Mouse (Mus musculus) kidney, embryonic 15.5 days (tissue): ENCODE results near the gene Rccd1. TPM values are rescaled to one million over a fixed set of nuclear protein-coding genes. Genes with fewer than 3 reads are reported as not detected.
A peak's percentile ranks its signal among the peaks of the same experiment; 100 is the strongest.

Source experiments
- ATAC-seq: fragments of 200-750 bp; cut with Nextera tagmentation; replicated peaks from 2 replicates; pipeline ENCODE4 v1.8.0; 2017; ENCODE audit warnings: moderate TSS enrichment; ENCODE audit not compliant: low FRiP score
- H3K27ac ChIP-seq: fragments of 300-500 bp; sonication (generic); 2 replicates; pipeline ENCODE4 v1.5.1; 2015; ENCODE audit warnings: mild to moderate bottlenecking, inconsistent platforms
- H3K27me3 ChIP-seq: fragments of 300-500 bp; sonication (generic); 2 replicates; pipeline ENCODE4 v1.6.1; 2015; ENCODE audit warnings: inconsistent platforms
- H3K36me3 ChIP-seq: fragments of 300-500 bp; sonication (generic); 2 replicates; pipeline ENCODE4 v1.6.1; 2015; ENCODE audit warnings: inconsistent platforms
- H3K4me1 ChIP-seq: fragments of 300-500 bp; sonication (generic); 2 replicates; pipeline ENCODE4 v1.6.1; 2015; ENCODE audit warnings: inconsistent platforms
- H3K4me2 ChIP-seq: fragments of 300-500 bp; sonication (generic); 2 replicates; pipeline ENCODE4 v1.6.1; 2015; ENCODE audit warnings: moderate library complexity, mild to moderate bottlenecking, inconsistent platforms
- H3K4me3 ChIP-seq: fragments of 300-500 bp; sonication (generic); replicated peaks from 2 replicates; pipeline ENCODE4 v1.5.1; 2015; ENCODE audit warnings: mild to moderate bottlenecking, inconsistent platforms
- H3K9ac ChIP-seq: fragments of 300-500 bp; sonication (generic); 2 replicates; pipeline ENCODE4 v1.6.1; 2015; ENCODE audit warnings: mild to moderate bottlenecking, inconsistent platforms
- H3K9me3 ChIP-seq: fragments of 300-500 bp; sonication (generic); replicated peaks from 2 replicates; pipeline ENCODE4 v1.6.1; 2016; ENCODE audit warnings: inconsistent platforms
- WGBS: fragments of 180-500 bp; shearing (Covaris S2); methylation state at CpG from one replicate; pipeline ENCODE4 v1.1.7; 2015; ENCODE audit warnings: mixed read lengths; 5-methylcytosine and 5-hydroxymethylcytosine counted together
- polyA plus RNA-seq: library from polyadenylated mRNA; unstranded; fragments of >200 nt; fragmentation: Nextera tagmentation; extraction: Ambion mirVana; gene quantifications from 2 replicates; pipeline ENCODE4 v1.2.1, GENCODE M21; 2015

The Rccd1 gene
- polyA plus RNA-seq, 1 experiment from 2014 or later, result 12.3 TPM

- peak within 1 kb of the TSS; percentile 78 for H3K27ac ChIP-seq
- no peaks in the 10 kb centered on the region for H3K27me3 ChIP-seq
- peak within 1 kb of the TSS; percentile 55 for H3K4me3 ChIP-seq
- H3K9me3 ChIP-seq, result no peaks in the 10 kb centered on the region
- 0 out of 2 replicates have a peak, but pooled peaks cover 4% of the 10 kb centered on the region for H3K36me3 ChIP-seq
- H3K4me2 ChIP-seq, result peak within 1 kb of the TSS; percentile 65
- H3K4me1 ChIP-seq, result no peaks in the 10 kb centered on the region
- under 1% methylated on average over 48 of the region's 48 CpGs for WGBS
- H3K9ac ChIP-seq, result peak within 1 kb of the TSS; percentile 59
- peak; percentile 98 for ATAC-seq
These were observed 78.0 kb downstream of the Rccd1 start, which contains the start of gene Ttll13 for GRCm38 (mm10) chr7:80246148-80246721. Gene Ttll13, plus strand, starts transcription at chr7:80246376.

GRCm38 (mm10) chr7:80244851-80245250 lies 79.4 kb downstream of the Rccd1 start:
- Histone ChIP-seq H3K9me3 (no peaks in the 10 kb centered on the region), H3K4me1 (no peaks in the 10 kb centered on the region), H3K27me3 (no peaks in the 10 kb centered on the region), H3K4me2 (no peak overlapping the region), H3K27ac (no peak overlapping the region), H3K36me3 (peaks cover 14% of the 10 kb centered on the region), H3K4me3 (no peak overlapping the region), H3K9ac (no peak overlapping the region)
- 96% methylated on average over 4 of the region's 4 CpGs for WGBS
- no peak for ATAC-seq

Other genes with a start within 250 kb of the Rccd1 start
- gene Idh2, start 209.1 kb downstream of the Rccd1 start, polyA plus RNA-seq, result 633 and 674 TPM in 2 replicates
- gene Sema4b, start 137.6 kb downstream of the Rccd1 start, polyA plus RNA-seq, result 17.1 and 21.9 TPM in 2 replicates
- 108 and 122 TPM in 2 replicates for gene Cib1, start 91.6 kb downstream of the Rccd1 start, polyA plus RNA-seq
- gene Gdpgp1, start 91.6 kb downstream of the Rccd1 start, polyA plus RNA-seq, result 3.5 and 3.9 TPM in 2 replicates
- gene Ttll13, start 78.1 kb downstream of the Rccd1 start, polyA plus RNA-seq, result 1.2 and 2.1 TPM in 2 replicates
- gene Ngrn, start 63.2 kb downstream of the Rccd1 start, polyA plus RNA-seq, result 47.5 and 48.3 TPM in 2 replicates
- 14.6 and 15.4 TPM in 2 replicates for gene Vps33b, start 54.8 kb downstream of the Rccd1 start, polyA plus RNA-seq
- gene Prc1, start 30.0 kb downstream of the Rccd1 start, polyA plus RNA-seq, result 137 and 150 TPM in 2 replicates
- 38.9 and 41.1 TPM in 2 replicates for gene Unc45a, start 16.6 kb upstream of the Rccd1 start, polyA plus RNA-seq
- 18.9 and 21.1 TPM in 2 replicates for gene Hddc3, start 18.6 kb upstream of the Rccd1 start, polyA plus RNA-seq
- gene Man2a2, start 46.9 kb upstream of the Rccd1 start, polyA plus RNA-seq, result 16.2 and 20.8 TPM in 2 replicates
- 14.9 and 18.5 TPM in 2 replicates for gene Fes, start 63.5 kb upstream of the Rccd1 start, polyA plus RNA-seq
- gene Furin, start 81.0 kb upstream of the Rccd1 start, polyA plus RNA-seq, result 12.9 and 13.5 TPM in 2 replicates
- gene Blm, start 210.7 kb upstream of the Rccd1 start, polyA plus RNA-seq, result 26.8 and 27.1 TPM in 2 replicates